8 mouse cellular contexts compared by ENCODE assay signal in the genomic region with DNA sequence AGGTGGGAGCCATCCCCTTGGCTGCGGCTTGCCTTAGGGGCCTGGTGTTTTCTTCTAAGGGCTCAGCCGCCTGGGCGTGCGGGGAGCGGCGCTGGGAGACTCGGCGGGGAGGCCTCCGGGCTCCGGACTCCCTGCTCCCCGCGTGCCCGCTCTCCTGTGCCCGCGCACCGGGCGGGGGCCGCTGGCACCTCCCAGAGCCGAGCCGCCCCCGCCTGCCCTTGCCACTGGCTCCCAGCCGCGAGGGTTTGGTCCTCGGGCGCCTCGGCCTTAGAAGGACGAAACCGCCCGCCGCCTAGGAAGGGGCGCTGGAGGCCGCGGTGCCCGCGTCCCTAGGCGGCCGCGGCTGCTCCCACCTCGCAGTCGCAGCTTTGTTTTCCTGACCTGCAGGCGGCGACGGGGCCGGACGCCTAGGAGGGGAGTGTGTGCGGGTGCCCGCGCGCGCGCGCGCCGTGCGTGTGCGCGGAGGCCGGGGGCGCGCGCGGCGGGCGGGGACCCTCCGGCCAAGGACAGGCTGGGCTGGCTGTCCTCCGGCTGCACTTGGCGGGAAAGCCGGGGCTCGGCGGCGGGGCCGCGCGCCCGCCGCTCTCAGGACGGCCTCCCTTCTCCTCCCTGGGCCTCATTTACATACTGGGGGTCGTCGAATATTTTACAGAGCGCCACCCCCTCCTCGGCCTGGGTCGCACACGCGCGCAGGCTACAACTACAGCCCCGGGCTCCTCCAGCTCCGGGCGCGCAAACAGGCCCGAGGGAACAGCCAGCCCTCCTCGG.
DNase-seq lines count a peak whose midpoint lies in the region; ATAC-seq and TF ChIP-seq lines count a peak whose summit lies in the region.

No protein-coding gene starts in this region.

- WGBS in forebrain, postnatal 0 days = 2% methylated on average over 79 of the region's 91 CpGs
- WGBS in kidney, postnatal 0 days = under 1% methylated on average over 79 of the region's 91 CpGs
- under 1% methylated on average over 90 of the region's 91 CpGs for WGBS in liver, embryonic 15.5 days (ENCODE audit: insufficient replicate concordance)

- H3K27ac ChIP-seq in forebrain, postnatal 0 days (ENCODE audit: low read depth, low read length) = peak overlapping the region; percentile 100
- H3K27ac ChIP-seq in kidney, postnatal 0 days = peak overlapping the region; percentile 91
- H3K27ac ChIP-seq in liver, embryonic 15.5 days (replicated peaks) = no peak overlapping the region

- H3K4me2 ChIP-seq in forebrain, postnatal 0 days (ENCODE audit: low read depth) = peak overlapping the region; percentile 71
- H3K4me2 ChIP-seq in kidney, postnatal 0 days (ENCODE audit: low read length) = peak overlapping the region; percentile 96
- peak overlapping the region; percentile 69 for H3K4me2 ChIP-seq in liver, embryonic 15.5 days

- H3K9ac ChIP-seq in forebrain, postnatal 0 days = peak overlapping the region; percentile 100
- H3K9ac ChIP-seq in kidney, postnatal 0 days (ENCODE audit: low read depth, low read length) = peak overlapping the region; percentile 75
- H3K9ac ChIP-seq in liver, embryonic 15.5 days = no peak overlapping the region

- TF ChIP-seq CTCF in forebrain, postnatal 0 days (IDR thresholded peaks at IDR 0.05; ENCODE audit: low read depth) = no peak
- TF ChIP-seq CTCF in kidney, postnatal 0 days (IDR thresholded peaks at IDR 0.05; ENCODE audit: low read depth) = peak; percentile 45; the same call in 1 of the 2 replicates

- ATAC-seq in forebrain, postnatal 0 days = peak; percentile 57
- ATAC-seq in kidney, postnatal 0 days (replicated peaks; ENCODE audit: low FRiP score, low read depth) = peak; percentile 92
- ATAC-seq in liver, embryonic 15.5 days (ENCODE audit: insufficient read depth) = peak; percentile 40

- no peaks in the 10 kb centered on the region for H3K9me3 ChIP-seq in forebrain, postnatal 0 days (ENCODE audit: low read length)
- no peaks in the 10 kb centered on the region for H3K9me3 ChIP-seq in kidney, postnatal 0 days (replicated peaks; ENCODE audit: low read length)
- no peaks in the 10 kb centered on the region for H3K9me3 ChIP-seq in liver, embryonic 15.5 days (replicated peaks)

- no peaks in the 10 kb centered on the region for H3K27me3 ChIP-seq in forebrain, postnatal 0 days (ENCODE audit: insufficient read depth, low read length)
- peaks cover 51% of the 10 kb centered on the region for H3K27me3 ChIP-seq in kidney, postnatal 0 days (ENCODE audit: insufficient read depth, low read length)
- peaks cover 90% of the 10 kb centered on the region for H3K27me3 ChIP-seq in liver, embryonic 15.5 days

- peaks cover 3% of the 10 kb centered on the region; the same call in 1 of the 2 replicates for H3K36me3 ChIP-seq in forebrain, postnatal 0 days (ENCODE audit: insufficient read depth)
- no peaks in the 10 kb centered on the region for H3K36me3 ChIP-seq in kidney, postnatal 0 days (ENCODE audit: insufficient read depth, low read length)
- H3K36me3 ChIP-seq in liver, embryonic 15.5 days (replicated peaks) = no peaks in the 10 kb centered on the region

- DNase-seq in ovary, postnatal 36 days (ENCODE audit: low spot score) = peak; percentile 65
- no peak for DNase-seq in ovary, postnatal 10 days (ENCODE audit: low spot score)
- peak; percentile 88 to 94 for DNase-seq in cerebellum, adult 18-20 months
- peak; percentile 80 for DNase-seq in forebrain, postnatal 0 days
- peak; percentile 63 for DNase-seq in kidney, postnatal 0 days (ENCODE audit: low spot score)
- DNase-seq in retina, postnatal 7 days (ENCODE audit: low read depth, low spot score) = peak; percentile 82
- no peak for DNase-seq in natural killer cell, adult 2 months (ENCODE audit: low spot score in 2 of 2)

- peak overlapping the region; percentile 67 for H3K4me3 ChIP-seq in forebrain, postnatal 0 days (ENCODE audit: low read depth, low read length)
- peak overlapping the region; percentile 61 for H3K4me3 ChIP-seq in kidney, postnatal 0 days (replicated peaks; ENCODE audit: low read depth, low read length)
- H3K4me3 ChIP-seq in liver, embryonic 15.5 days (replicated peaks) = peak overlapping the region; percentile 49

- no peaks in the 10 kb centered on the region for H3K4me1 ChIP-seq in forebrain, postnatal 0 days (ENCODE audit: insufficient read depth)
- H3K4me1 ChIP-seq in kidney, postnatal 0 days (replicated peaks; ENCODE audit: insufficient read depth, low read length) = no peaks in the 10 kb centered on the region; the same call in 1 of the 2 replicates
- H3K4me1 ChIP-seq in liver, embryonic 15.5 days (replicated peaks) = peaks cover 9% of the 10 kb centered on the region

Comparison
In these comparisons a context has a peak if more than half of its experiments do, and no peak if none do; other contexts are left out.
1. DNase-seq: peak in ovary, postnatal 36 days (single experiment), cerebellum, adult 18-20 months (2 of 2), forebrain, postnatal 0 days (single experiment), kidney, postnatal 0 days (single experiment) and retina, postnatal 7 days (single experiment); none in ovary, postnatal 10 days (single experiment) and natural killer cell, adult 2 months (0 of 2).
2. ATAC-seq: peak in every context shown above with its lines; median percentile 92 in kidney, postnatal 0 days; 57 in forebrain, postnatal 0 days; 40 in liver, embryonic 15.5 days.
3. Peak in every context shown above with its lines, with median percentiles within 50 percentile points of each other: H3K4me2 ChIP-seq and H3K4me3 ChIP-seq.